Mouse (Mus musculus) midbrain, embryonic 14.5 days (tissue): Measurements from ENCODE around the gene Gar1. TPM values are rescaled to one million over a fixed set of nuclear protein-coding genes. Genes with fewer than 3 reads are reported as not detected.
A peak's percentile ranks its signal among the peaks of the same experiment; 100 is the strongest.

Experiments used
- ATAC-seq: fragments of 200-750 bp; cut with Nextera tagmentation; 2 replicates; pipeline ENCODE4 v1.8.0; 2017; ENCODE audit warnings: moderate number of reproducible peaks, moderate library complexity; ENCODE audit not compliant: low FRiP score, low TSS enrichment
- DNase-seq: peaks from one replicate; pipeline ENCODE4 v3.0.0-alpha.2; 2015
- H3K27ac ChIP-seq: fragments of 300-500 bp; sonication (generic); replicated peaks from 2 replicates; pipeline ENCODE4 v1.5.1; 2014; ENCODE audit warnings: mild to moderate bottlenecking, low read depth, low read length, moderate library complexity
- H3K27me3 ChIP-seq: fragments of 300-500 bp; sonication (generic); 2 replicates; pipeline ENCODE4 v1.6.1; 2014; ENCODE audit warnings: low read length, control low read depth, mixed read lengths; ENCODE audit not compliant: control insufficient read depth, insufficient read depth
- H3K36me3 ChIP-seq: fragments of 300-500 bp; sonication (generic); 2 replicates; pipeline ENCODE4 v1.6.1; 2014; ENCODE audit warnings: low read length, control low read depth; ENCODE audit not compliant: control insufficient read depth, insufficient read depth
- H3K4me1 ChIP-seq: fragments of 300-500 bp; sonication (generic); 2 replicates; pipeline ENCODE4 v1.6.1; 2014; ENCODE audit warnings: mild to moderate bottlenecking, antibody characterized with exemption, low read length, control low read depth; ENCODE audit not compliant: control insufficient read depth, insufficient read depth
- H3K4me2 ChIP-seq: fragments of 300-500 bp; sonication (generic); 2 replicates; pipeline ENCODE4 v1.6.1; 2014; ENCODE audit warnings: mild to moderate bottlenecking, low read length, moderate library complexity
- H3K4me3 ChIP-seq: fragments of 300-500 bp; sonication (generic); replicated peaks from 2 replicates; pipeline ENCODE4 v1.5.1; 2014; ENCODE audit warnings: low read depth, low read length
- H3K9ac ChIP-seq: fragments of 300-500 bp; sonication (generic); replicated peaks from 2 replicates; pipeline ENCODE4 v1.6.1; 2014; ENCODE audit warnings: mild to moderate bottlenecking, low read length, moderate library complexity
- H3K9me3 ChIP-seq: fragments of 300-500 bp; sonication (generic); 2 replicates; pipeline ENCODE4 v1.6.1; 2016; ENCODE audit warnings: low read length, control low read depth, mixed read lengths; ENCODE audit not compliant: control insufficient read depth
- WGBS: fragments of 180-500 bp; shearing (Covaris S2); extraction: QIAGEN DNeasy Blood & Tissue Kit; methylation state at CpG from one replicate; pipeline ENCODE4 v1.1.7; 2014; 5-methylcytosine and 5-hydroxymethylcytosine counted together
- polyA plus RNA-seq: library from polyadenylated mRNA; unstranded; fragments of >200 nt; fragmentation: Nextera tagmentation; extraction: Ambion mirVana; gene quantifications from 2 replicates; pipeline ENCODE4 v1.2.1, GENCODE M21; 2014

Gar1 gene
- polyA plus RNA-seq, 1 experiment from 2014 or later: 16.8 TPM

DNA sequence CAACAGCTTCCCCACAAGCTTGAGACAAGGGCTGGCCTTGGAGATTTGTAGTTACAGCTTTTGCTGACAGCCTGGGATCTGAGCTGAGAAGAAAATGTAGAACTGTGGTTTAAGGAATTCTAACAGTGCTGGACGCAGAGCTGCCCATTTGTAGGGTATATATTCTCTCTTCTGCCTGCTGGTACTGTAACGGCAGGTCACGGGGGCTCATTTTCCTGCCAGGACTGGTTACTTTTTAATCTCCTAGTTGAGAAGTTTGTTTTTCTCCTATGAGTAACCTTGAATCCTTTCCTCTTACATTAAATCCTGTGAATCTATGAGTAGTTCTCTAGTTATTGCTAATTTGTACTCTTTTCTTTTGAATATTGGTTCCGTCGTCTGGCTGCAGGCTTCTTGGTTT lies 37.4 kb downstream of the Gar1 start:
- Histone ChIP-seq H3K27ac (no peak overlapping the region), H3K36me3 (no peaks in the 10 kb centered on the region), H3K4me3 (no peak overlapping the region), H3K27me3 (no peaks in the 10 kb centered on the region), H3K4me1 (no peaks in the 10 kb centered on the region), H3K9me3 (no peaks in the 10 kb centered on the region), H3K4me2 (no peak overlapping the region), H3K9ac (no peak overlapping the region)
- WGBS: 90% methylated on average over 5 of the region's 5 CpGs
- DNase-seq: no peak
- no peak for ATAC-seq

DNA sequence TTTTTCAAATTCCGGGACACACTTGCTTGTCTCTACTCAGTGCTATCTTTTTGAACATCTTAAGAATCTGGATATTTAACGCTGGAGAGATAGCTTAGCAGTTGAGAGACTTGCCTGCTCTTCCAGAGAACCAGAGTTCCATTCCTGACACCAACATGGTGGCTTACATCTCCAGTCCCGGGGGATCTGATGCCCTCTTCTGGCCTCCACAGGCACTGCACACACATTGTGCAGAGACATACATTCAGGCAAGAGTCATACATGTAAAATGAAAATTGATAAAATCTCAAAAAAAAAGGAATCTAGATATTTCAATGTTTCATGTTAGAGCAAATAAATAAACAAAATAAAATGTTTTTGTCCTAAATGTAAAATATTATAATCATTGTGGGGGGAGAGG lies 48.5 kb downstream of the Gar1 start:
- Histone ChIP-seq H3K9me3 (no peaks in the 10 kb centered on the region), H3K9ac (no peak overlapping the region), H3K27me3 (no peaks in the 10 kb centered on the region), H3K4me3 (no peak overlapping the region), H3K27ac (no peak overlapping the region), H3K4me2 (no peak overlapping the region), H3K36me3 (no peaks in the 10 kb centered on the region), H3K4me1 (no peaks in the 10 kb centered on the region)
- 94% methylated on average over 3 of the region's 3 CpGs for WGBS
- DNase-seq (no peak), ATAC-seq (no peak)

DNA sequence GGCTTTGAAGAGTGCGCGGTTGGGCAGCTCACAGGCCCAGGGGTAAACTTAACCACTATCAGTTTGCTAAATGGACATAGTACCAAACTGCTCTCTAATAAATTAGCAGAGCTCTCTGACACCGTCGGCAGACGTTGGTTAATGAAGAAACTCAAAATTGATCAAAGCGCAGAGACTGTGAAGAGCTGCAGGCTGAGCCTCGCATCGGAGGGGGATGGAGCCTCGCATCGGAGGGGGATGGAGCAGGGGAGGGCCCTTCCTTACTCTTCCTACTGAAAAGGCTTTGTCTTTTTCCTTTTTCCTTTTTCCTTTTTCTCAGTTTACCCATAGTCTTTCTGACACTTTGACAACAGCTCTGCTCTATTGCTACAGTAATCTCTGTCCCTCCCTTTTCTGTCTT lies 49.8 kb downstream of the Gar1 start:
- DNase-seq (peak; percentile 46), ATAC-seq (no peak)
- no peak overlapping the region for H3K4me2 ChIP-seq
- no peaks in the 10 kb centered on the region for H3K9me3 ChIP-seq
- WGBS: 13% methylated on average over 10 of the region's 10 CpGs
- H3K4me3 ChIP-seq: no peak overlapping the region
- no peak overlapping the region for H3K9ac ChIP-seq
- H3K27me3 ChIP-seq: no peaks in the 10 kb centered on the region
- no peak overlapping the region for H3K27ac ChIP-seq
- H3K36me3 ChIP-seq: no peaks in the 10 kb centered on the region
- H3K4me1 ChIP-seq: no peaks in the 10 kb centered on the region

Other genes with a start within 250 kb of the Gar1 start
- 1.8 TPM in 2 replicates for gene Egf, start 76.1 kb downstream of the Gar1 start, polyA plus RNA-seq
- not detected in 2 replicates for gene Lrit3, start 27.4 kb downstream of the Gar1 start, polyA plus RNA-seq
- 0.14 and 0.19 TPM in 2 replicates for gene Rrh, start 8.8 kb downstream of the Gar1 start, polyA plus RNA-seq
- 0.39 and 0.92 TPM in 2 replicates for gene Cfi, start 4.5 kb upstream of the Gar1 start, polyA plus RNA-seq
- 36.7 and 43.5 TPM in 2 replicates for gene Pla2g12a, start 47.2 kb upstream of the Gar1 start, polyA plus RNA-seq
- 19.0 and 24.4 TPM in 2 replicates for gene Casp6, start 70.0 kb upstream of the Gar1 start, polyA plus RNA-seq
- gene Mcub, start 138.8 kb upstream of the Gar1 start, polyA plus RNA-seq: 2.6 and 5.6 TPM in 2 replicates
- gene Sec24b, start 230.2 kb upstream of the Gar1 start, polyA plus RNA-seq: 30.6 and 36.3 TPM in 2 replicates